Mouse (Mus musculus): ENCODE results near the gene Gm10959.
"Not testable (repeated sequence)": the region's sequence is repeated elsewhere in the genome, so short reads cannot be mapped to it uniquely, and the experiment has no call there.

Gm10959 gene

GRCm38 (mm10) chr3:122919260-122919659 is at the start of gene Gm10959:
Gene Gm10959, minus strand, starts transcription at chr3:122919360.
- DNase-seq (ENCODE audit: extremely low read depth, low read depth) = no peak

DNA sequence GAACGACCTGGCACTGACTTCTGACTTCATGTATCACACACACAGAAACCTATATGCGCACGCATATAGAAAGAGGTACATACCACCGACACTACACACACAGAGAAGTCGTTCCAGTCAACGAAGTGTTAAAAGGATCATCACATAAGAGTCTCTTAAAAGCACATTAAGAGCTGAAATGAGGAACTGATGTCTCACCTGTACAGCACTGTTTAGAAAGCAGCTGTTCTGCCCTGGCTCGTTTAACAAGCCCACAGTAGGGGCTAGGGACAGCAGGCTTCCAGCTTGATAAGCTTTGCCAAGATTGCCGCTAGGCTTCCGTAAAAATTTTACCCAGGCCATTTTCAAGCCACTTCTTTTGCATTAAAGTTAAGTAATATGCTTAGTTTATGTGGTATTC is 49.2 kb upstream of the Gm10959 start:
- DNase-seq (ENCODE audit: extremely low read depth, low read depth) = no peak

DNA sequence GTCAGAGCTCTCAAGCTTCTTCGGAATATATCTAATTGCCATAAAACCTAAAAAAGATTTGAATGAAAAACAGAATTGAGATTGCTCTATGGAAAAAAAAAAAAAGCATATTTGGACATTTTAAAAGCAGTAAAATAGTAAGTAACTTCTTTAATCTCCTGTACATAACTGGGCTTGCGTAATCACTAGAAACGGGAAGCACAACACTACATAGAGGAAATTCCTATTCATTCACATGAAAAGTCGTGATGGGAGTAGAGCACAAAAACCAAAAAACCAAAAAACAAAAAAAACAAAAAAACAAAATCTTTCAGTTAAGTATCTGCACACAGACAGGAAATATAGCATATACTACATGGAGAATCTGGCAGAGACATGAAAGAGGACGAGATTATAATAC is 45.1 kb upstream of the Gm10959 start:
- DNase-seq (ENCODE audit: extremely low read depth, low read depth) = no peak

DNA sequence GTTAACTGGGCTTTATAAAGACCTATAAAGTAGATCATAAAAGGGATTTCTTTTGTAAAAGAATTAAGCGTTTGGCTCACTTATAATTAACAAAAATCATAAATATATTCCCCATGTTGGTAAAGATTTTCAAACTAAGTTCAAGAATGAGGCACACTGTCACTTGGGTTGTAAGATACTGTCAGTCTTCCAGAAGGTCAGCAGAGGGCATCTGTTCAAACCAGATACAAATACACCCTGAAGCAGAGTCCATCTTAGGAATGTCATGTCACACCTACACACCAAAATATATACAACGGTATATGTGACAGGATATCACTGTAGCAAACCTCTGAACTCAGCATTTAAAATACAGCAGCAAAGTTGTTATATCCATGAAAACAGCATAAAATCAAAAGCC is 31.0 kb upstream of the Gm10959 start:
- no peak for DNase-seq (ENCODE audit: extremely low read depth, low read depth)

- no peak for DNase-seq (ENCODE audit: extremely low read depth, low read depth)
These were observed 24.3 kb upstream of the Gm10959 start for GRCm38 (mm10) chr3:122943387-122943890.

GRCm38 (mm10) chr3:122939215-122939614 is 20.1 kb upstream of the Gm10959 start:
- no peak for DNase-seq (ENCODE audit: extremely low read depth, low read depth)

DNA sequence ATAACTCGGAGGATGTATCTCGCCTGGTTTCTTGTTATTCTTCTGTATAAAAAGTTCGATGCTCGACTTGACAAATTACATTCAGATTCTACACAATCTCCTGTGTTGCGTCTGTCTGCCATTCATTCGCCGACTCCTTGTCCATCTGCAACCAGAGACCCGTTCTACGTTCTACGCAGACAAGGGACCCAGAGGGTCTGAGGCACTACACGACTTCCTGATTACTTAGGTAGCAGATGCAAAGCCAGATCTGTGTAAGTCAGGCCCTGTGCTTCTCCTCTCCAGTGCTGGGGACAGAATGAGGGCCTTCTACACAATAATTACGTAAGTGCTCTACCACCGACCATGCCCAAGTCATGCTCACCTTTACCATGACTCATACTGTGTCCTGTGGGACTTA is 18.0 kb upstream of the Gm10959 start:
- DNase-seq (ENCODE audit: extremely low read depth, low read depth) = not testable (repeated sequence)

- DNase-seq (ENCODE audit: extremely low read depth, low read depth) = no peak
These were observed 13.3 kb upstream of the Gm10959 start for GRCm38 (mm10) chr3:122932466-122932865.

- DNase-seq (ENCODE audit: extremely low read depth, low read depth) = no peak
These were observed 10.6 kb upstream of the Gm10959 start for GRCm38 (mm10) chr3:122929723-122930122.

DNA sequence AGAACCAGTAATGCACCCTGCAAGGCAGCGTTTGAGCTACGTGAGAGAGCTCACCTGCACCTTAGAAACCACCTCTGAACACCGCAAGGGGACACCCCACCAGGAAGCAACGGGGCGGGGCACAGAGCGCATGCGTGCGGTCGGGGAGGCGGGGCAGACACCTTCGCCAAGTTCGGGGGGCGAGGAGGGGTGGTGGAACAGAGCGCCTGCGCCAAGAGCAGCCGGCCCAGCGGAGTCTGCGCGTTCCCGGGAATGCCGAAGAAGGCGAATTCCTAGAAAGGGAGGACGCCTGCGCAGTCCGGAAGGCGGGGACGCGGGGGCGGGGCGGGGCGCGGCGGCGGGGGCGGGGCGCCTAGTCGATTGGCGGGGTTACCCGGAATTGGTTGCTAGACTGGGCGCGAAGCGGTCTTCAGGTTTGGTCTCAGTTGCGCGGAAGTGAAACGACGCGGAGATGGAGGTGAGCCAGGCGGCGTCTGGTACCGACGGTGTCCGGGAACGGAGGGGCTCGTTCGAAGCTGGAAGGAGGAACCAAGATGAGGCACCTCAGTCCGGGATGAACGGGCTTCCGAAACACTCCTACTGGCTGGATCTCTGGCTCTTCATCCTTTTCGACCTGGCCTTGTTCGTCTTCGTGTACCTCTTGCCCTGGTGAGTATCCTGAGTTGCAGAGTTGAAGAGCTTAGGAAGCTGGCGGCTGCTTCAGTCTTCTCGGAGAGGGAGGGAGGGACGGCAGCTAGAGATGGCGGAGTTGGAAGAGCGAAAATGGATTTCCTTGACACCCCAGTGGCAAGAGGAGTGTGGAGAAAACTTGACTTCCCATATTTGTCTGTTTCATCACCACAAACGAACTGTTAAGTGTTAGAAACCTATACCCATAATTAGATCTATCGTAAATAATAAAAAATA is 5.1 kb upstream of the Gm10959 start, which contains the start of gene 1810037I17Rik:
Gene 1810037I17Rik (plus strand): TSS at position 195 of the 906 bp plus-strand sequence.
- DNase-seq (ENCODE audit: extremely low read depth, low read depth) = peak; percentile 79

- DNase-seq (ENCODE audit: extremely low read depth, low read depth) = peak; percentile 72
These were observed 4.0 kb upstream of the Gm10959 start for GRCm38 (mm10) chr3:122923147-122923546.

GRCm38 (mm10) chr3:122921676-122922527 is 2.7 kb upstream of the Gm10959 start:
- no peak for DNase-seq (ENCODE audit: extremely low read depth, low read depth)

DNA sequence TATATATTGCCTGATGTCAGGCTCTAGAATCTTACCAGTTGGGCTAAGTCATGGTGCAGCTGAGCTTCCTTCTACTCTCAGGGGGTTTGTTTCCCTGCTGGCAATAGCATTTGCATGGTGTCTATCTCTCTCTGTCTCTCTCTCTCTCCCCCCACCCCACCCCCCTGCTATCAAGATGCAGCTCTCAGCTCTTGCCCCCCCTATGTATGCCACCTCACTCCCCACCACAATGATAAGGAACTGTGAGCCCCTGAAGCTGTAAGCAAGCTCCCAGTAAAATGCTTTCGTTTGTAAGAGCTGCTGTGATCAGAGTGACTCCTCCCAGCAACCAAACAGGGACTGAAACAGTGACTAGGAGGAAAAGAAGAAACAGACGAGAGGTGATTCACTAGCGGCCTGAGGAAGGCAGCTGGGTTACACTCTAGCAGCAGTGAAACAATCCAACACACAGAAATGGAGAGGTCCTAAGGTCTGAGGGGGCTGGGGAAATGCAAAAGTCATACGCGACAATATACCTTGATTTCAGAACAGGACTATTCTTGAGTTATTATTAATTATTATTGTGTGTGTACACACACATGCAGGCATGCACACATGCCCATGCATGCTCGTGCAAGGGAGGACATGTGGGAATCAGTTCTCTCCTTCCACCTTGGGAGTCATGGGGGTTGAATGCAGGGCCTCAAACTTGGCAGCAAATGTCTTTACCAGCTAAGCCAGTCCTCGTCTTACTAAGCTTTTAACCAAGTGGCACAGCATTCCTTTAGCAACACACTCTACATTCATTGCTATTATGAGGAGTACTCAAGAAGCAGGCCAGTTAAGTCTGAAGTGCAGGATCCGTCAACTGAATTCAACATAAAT is 1.6 kb upstream of the Gm10959 start:
- DNase-seq (ENCODE audit: extremely low read depth, low read depth) = peak; percentile 60

- no peak for DNase-seq (ENCODE audit: extremely low read depth, low read depth)
These were observed 488 bp downstream of the Gm10959 start for GRCm38 (mm10) chr3:122918672-122919071.

GRCm38 (mm10) chr3:122916191-122916680 is 2.9 kb downstream of the Gm10959 start:
- DNase-seq (ENCODE audit: extremely low read depth, low read depth) = no peak

DNA sequence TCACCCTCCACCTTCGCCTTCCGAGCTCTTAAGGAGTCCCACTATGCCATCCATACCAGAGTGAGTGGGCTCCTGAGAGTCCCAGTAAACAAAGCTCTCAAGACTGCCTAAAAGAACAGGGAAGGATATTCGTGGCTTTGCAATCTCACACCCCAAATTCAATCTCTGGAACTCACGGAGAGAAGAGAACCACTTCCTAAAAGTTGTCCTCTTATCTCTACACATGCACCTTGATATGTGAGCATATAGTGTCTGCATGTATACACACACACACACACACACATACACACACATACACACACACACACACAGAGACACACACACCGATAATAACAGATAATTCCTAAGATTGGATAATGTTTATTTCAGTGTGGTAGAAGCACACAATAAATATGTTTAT is 3.7 kb downstream of the Gm10959 start:
- peak; percentile 42 for DNase-seq (ENCODE audit: extremely low read depth, low read depth)

DNA sequence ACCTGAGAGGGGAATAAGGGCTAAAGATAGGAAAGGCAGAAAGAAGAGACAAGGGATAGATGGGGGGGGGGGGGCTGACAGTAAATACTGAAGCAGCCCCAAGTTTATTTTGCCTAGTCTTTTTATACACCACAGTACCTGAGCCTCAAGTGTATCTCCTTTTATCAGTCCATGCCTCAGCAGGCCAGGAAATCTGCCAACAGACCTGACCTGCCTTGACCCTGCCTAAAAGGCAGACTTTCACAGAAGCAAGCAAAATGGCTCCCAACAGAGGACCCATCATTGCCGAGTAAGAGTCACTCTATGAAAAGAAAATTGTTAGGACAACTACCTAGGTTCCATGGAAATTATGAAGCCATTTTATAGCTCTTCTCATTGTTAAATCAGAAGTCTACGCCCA is 11.3 kb downstream of the Gm10959 start:
- DNase-seq (ENCODE audit: extremely low read depth, low read depth) = no peak

- DNase-seq (ENCODE audit: extremely low read depth, low read depth) = no peak
These were observed 15.3 kb downstream of the Gm10959 start for GRCm38 (mm10) chr3:122903746-122904433.

- no peak for DNase-seq (ENCODE audit: extremely low read depth, low read depth)
These were observed 20.9 kb downstream of the Gm10959 start for GRCm38 (mm10) chr3:122898254-122898653.

DNA sequence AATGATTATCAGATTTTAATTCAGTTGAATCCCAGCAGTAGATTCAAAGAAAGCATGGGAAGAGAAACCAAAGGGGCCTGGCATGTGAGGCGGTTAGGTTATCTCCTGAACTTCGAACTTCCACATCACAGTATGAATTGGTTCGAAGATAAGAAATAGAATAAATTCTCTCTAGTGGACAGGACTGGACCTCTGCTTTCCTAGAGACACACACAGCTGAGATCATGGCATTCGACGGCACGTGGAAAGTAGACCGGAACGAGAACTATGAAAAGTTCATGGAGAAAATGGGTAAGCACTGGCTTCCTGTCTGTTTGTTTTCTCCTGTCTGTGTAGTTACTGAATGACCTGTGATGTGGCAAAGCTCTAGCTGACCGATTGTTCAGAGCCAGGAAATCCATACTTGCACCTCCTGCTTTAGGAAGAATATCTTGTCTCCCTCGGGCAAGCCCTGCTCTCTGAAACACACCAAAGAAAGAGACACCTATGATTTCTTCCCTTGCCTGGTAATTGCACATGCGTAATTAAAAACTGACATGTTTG is 23.9 kb downstream of the Gm10959 start:
- no peak for DNase-seq (ENCODE audit: extremely low read depth, low read depth)
